In the genomic region with DNA sequence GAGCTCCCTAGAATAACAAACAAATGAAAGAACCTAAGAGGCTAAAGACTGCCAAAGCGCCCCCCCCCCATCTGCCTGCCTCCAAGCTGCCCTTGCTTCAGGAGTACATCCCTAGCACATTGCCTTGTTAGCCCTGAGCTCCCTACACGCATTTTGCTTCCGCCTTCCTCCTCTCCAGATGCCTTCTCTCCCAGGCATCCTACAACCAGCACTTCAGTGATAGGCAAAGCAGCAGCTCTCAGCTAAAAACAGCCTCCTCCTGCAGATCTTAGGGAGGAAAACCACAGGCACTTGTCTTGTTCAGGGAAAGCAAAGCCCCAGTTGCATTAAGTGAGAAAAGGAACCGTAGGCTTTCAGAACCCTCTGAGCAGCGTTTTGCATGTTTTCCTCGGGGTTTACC, we compare ENCODE assay signal across 8 mouse cellular contexts. TPM values are rescaled to one million over a fixed set of nuclear protein-coding genes. Genes with fewer than 3 reads are reported as not detected.
DNase-seq lines count a peak whose midpoint lies in the region; ATAC-seq and TF ChIP-seq lines count a peak whose summit lies in the region.

No protein-coding gene starts in this region.

- no peaks in the 10 kb centered on the region for H3K4me1 ChIP-seq in kidney, adult 2 months (ENCODE audit: control insufficient read depth, insufficient read depth, low read length)
- no peaks in the 10 kb centered on the region for H3K4me1 ChIP-seq in cortical plate, adult 2 months (ENCODE audit: control insufficient read depth, insufficient read depth, low read length)
- H3K4me1 ChIP-seq in hindbrain, embryonic 13.5 days (replicated peaks) = peaks cover 22% of the 10 kb centered on the region
- H3K4me1 ChIP-seq in neural tube, embryonic 13.5 days (replicated peaks) = peaks cover 31% of the 10 kb centered on the region

- TF ChIP-seq POLR2A in kidney, adult 2 months (IDR thresholded peaks at IDR 0.05; ENCODE audit: low read depth, low read length) = no peak
- peak; percentile 42; the same call in 1 of the 2 replicates for TF ChIP-seq POLR2A in cortical plate, adult 2 months (IDR thresholded peaks at IDR 0.05; ENCODE audit: extremely low read depth, insufficient read depth, low read length)

- 29% methylated on average over 6 of the region's 6 CpGs for WGBS in kidney, adult 2 months
- 27% methylated on average over 6 of the region's 6 CpGs for WGBS in hindbrain, embryonic 13.5 days
- 25% methylated on average over 6 of the region's 6 CpGs for WGBS in neural tube, embryonic 13.5 days

- H3K9ac ChIP-seq in hindbrain, embryonic 13.5 days = peak overlapping the region; percentile 47
- H3K9ac ChIP-seq in neural tube, embryonic 13.5 days = peak overlapping the region; percentile 47

- no peak overlapping the region for H3K27ac ChIP-seq in kidney, adult 2 months (ENCODE audit: insufficient read depth, low read depth, low read length)
- no peak overlapping the region for H3K27ac ChIP-seq in cortical plate, adult 2 months (ENCODE audit: insufficient read depth, low read length)
- peak overlapping the region; percentile 73 for H3K27ac ChIP-seq in hindbrain, embryonic 13.5 days
- peak overlapping the region; percentile 88 for H3K27ac ChIP-seq in neural tube, embryonic 13.5 days (replicated peaks)

- H3K36me3 ChIP-seq in kidney, adult 2 months (ENCODE audit: control insufficient read depth, insufficient read depth, low read length) = no peaks in the 10 kb centered on the region
- H3K36me3 ChIP-seq in hindbrain, embryonic 13.5 days = no peaks in the 10 kb centered on the region
- H3K36me3 ChIP-seq in neural tube, embryonic 13.5 days = no peaks in the 10 kb centered on the region

- H3K9me3 ChIP-seq in hindbrain, embryonic 13.5 days = no peaks in the 10 kb centered on the region
- no peaks in the 10 kb centered on the region for H3K9me3 ChIP-seq in neural tube, embryonic 13.5 days

- no peaks in the 10 kb centered on the region for H3K27me3 ChIP-seq in kidney, adult 2 months (replicated peaks; ENCODE audit: control insufficient read depth, insufficient read depth, low read length)
- H3K27me3 ChIP-seq in hindbrain, embryonic 13.5 days = no peaks in the 10 kb centered on the region
- no peaks in the 10 kb centered on the region for H3K27me3 ChIP-seq in neural tube, embryonic 13.5 days

- DNase-seq in kidney, adult 2 months = peak; percentile 3
- no peak for DNase-seq in kidney, postnatal 14 days
- peak; percentile 60 to 75 for DNase-seq in left cerebral cortex, adult 9 months (ENCODE audit: low spot score in 2 of 2)
- no peak for DNase-seq in gastrocnemius, postnatal 25 days
- no peak for DNase-seq in urinary bladder, postnatal 14 days (ENCODE audit: low spot score)

- no peak for TF ChIP-seq CTCF in kidney, adult 2 months (conservative IDR thresholded peaks at IDR 0.05; ENCODE audit: insufficient read depth, insufficient read length, low read depth, low read length)
- no peak for TF ChIP-seq CTCF in cortical plate, adult 2 months (IDR thresholded peaks at IDR 0.05; ENCODE audit: extremely low read depth, insufficient read depth, low read length)

- ATAC-seq in hindbrain, embryonic 13.5 days (ENCODE audit: low FRiP score) = peak; percentile 64
- ATAC-seq in neural tube, embryonic 13.5 days (ENCODE audit: low read depth) = peak; percentile 69

- H3K4me3 ChIP-seq in kidney, adult 2 months (ENCODE audit: insufficient read depth, low read depth, low read length) = no peak overlapping the region
- no peak overlapping the region for H3K4me3 ChIP-seq in cortical plate, adult 2 months (ENCODE audit: insufficient read depth, low read length)
- H3K4me3 ChIP-seq in hindbrain, embryonic 13.5 days = no peak overlapping the region
- H3K4me3 ChIP-seq in neural tube, embryonic 13.5 days = no peak overlapping the region

- peak overlapping the region; percentile 23 for H3K4me2 ChIP-seq in hindbrain, embryonic 13.5 days
- H3K4me2 ChIP-seq in neural tube, embryonic 13.5 days = peak overlapping the region; percentile 56

RNA-seq across cellular contexts. Expression of gene Cavin2, which starts 45.4 kb away (rescaled TPM):
- 20.9 TPM in 2 replicates for polyA plus RNA-seq in kidney, adult 2 months (2012; rRNA removed)
- polyA plus RNA-seq in cortical plate, adult 2 months (2012; rRNA removed) = 9.3 and 10.5 TPM in 2 replicates
- 6.9 and 7.3 TPM in 2 replicates for polyA plus RNA-seq in hindbrain, embryonic 13.5 days (2015; fragmentation: Nextera tagmentation; extraction: Ambion mirVana)
- polyA plus RNA-seq in neural tube, embryonic 13.5 days (2015; fragmentation: Nextera tagmentation; extraction: Ambion mirVana) = 8.9 and 9.7 TPM in 2 replicates
- total RNA-seq in gastrocnemius, postnatal 25 days (2021) = 10 to 100 TPM; 39.1 to 49.3 TPM

Comparison
In these comparisons a context has a peak if more than half of its experiments do, and no peak if none do; other contexts are left out.
1. DNase-seq: peak in kidney, adult 2 months (single experiment) and left cerebral cortex, adult 9 months (2 of 2); none in kidney, postnatal 14 days (single experiment), gastrocnemius, postnatal 25 days (single experiment) and urinary bladder, postnatal 14 days (single experiment).
2. H3K27ac ChIP-seq: peak in hindbrain, embryonic 13.5 days (single experiment) and neural tube, embryonic 13.5 days (single experiment); none in kidney, adult 2 months (single experiment) and cortical plate, adult 2 months (single experiment).